Mouse (Mus musculus): ENCODE data around the gene Snrnp35. TPM values are rescaled to one million over a fixed set of nuclear protein-coding genes. Genes with fewer than 3 reads are reported as not detected.
"Not testable (repeated sequence)": the region's sequence is repeated elsewhere in the genome, so short reads cannot be mapped to it uniquely, and the experiment has no call there.

The Snrnp35 gene
- polyA plus RNA-seq, 1 experiment from 2014 or later, result 21.9 TPM

- Histone ChIP-seq H3K27me3 (replicated peaks; ENCODE audit: control insufficient read depth, insufficient read depth, low read length) (no peaks in the 10 kb centered on the region), H3K27ac (ENCODE audit: low read depth, low read length) (no peak overlapping the region), H3K4me2 (ENCODE audit: low read length) (no peak overlapping the region), H3K4me3 (ENCODE audit: low read length) (no peak overlapping the region), H3K9me3 (ENCODE audit: control insufficient read depth, low read length) (no peaks in the 10 kb centered on the region), H3K4me1 (ENCODE audit: control insufficient read depth, insufficient read depth, low read depth, low read length) (no peaks in the 10 kb centered on the region), H3K36me3 (ENCODE audit: control insufficient read depth, insufficient read depth, low read length) (peaks cover 3% of the 10 kb centered on the region; the same call in 1 of the 2 replicates), H3K9ac (ENCODE audit: low read depth, low read length) (no peak overlapping the region)
- 89% methylated on average over 11 of the region's 11 CpGs for WGBS
- no peak for ATAC-seq
These were observed 10.5 kb downstream of the Snrnp35 start for GRCm38 (mm10) chr5:124493455-124493854.

- no peak for ATAC-seq
- Histone ChIP-seq H3K9ac (ENCODE audit: low read depth, low read length) (no peak overlapping the region), H3K36me3 (ENCODE audit: control insufficient read depth, insufficient read depth, low read length) (peaks cover 3% of the 10 kb centered on the region), H3K27me3 (replicated peaks; ENCODE audit: control insufficient read depth, insufficient read depth, low read length) (no peaks in the 10 kb centered on the region), H3K27ac (ENCODE audit: low read depth, low read length) (no peak overlapping the region), H3K4me2 (ENCODE audit: low read length) (no peak overlapping the region), H3K4me3 (ENCODE audit: low read length) (no peak overlapping the region), H3K9me3 (ENCODE audit: control insufficient read depth, low read length) (no peaks in the 10 kb centered on the region), H3K4me1 (ENCODE audit: control insufficient read depth, insufficient read depth, low read depth, low read length) (no peaks in the 10 kb centered on the region)
- WGBS, result 46% methylated on average over 7 of the region's 7 CpGs
These were observed 12.6 kb downstream of the Snrnp35 start for GRCm38 (mm10) chr5:124495547-124495946.

- Histone ChIP-seq H3K4me3 (ENCODE audit: low read length) (no peak overlapping the region), H3K27ac (ENCODE audit: low read depth, low read length) (no peak overlapping the region), H3K4me2 (ENCODE audit: low read length) (no peak overlapping the region), H3K36me3 (ENCODE audit: control insufficient read depth, insufficient read depth, low read length) (no peaks in the 10 kb centered on the region; the same call in none of the 2 replicates), H3K27me3 (replicated peaks; ENCODE audit: control insufficient read depth, insufficient read depth, low read length) (no peaks in the 10 kb centered on the region), H3K9ac (ENCODE audit: low read depth, low read length) (no peak overlapping the region), H3K9me3 (ENCODE audit: control insufficient read depth, low read length) (no peaks in the 10 kb centered on the region), H3K4me1 (ENCODE audit: control insufficient read depth, insufficient read depth, low read depth, low read length) (no peaks in the 10 kb centered on the region)
- WGBS, result 75% methylated on average over 15 of the region's 15 CpGs
- no peak for ATAC-seq
These were observed 13.9 kb downstream of the Snrnp35 start for GRCm38 (mm10) chr5:124496614-124497514.

GRCm38 (mm10) chr5:124498221-124498876 lies 15.4 kb downstream of the Snrnp35 start:
- 72% methylated on average over 9 of the region's 9 CpGs for WGBS
- H3K9me3 ChIP-seq (ENCODE audit: control insufficient read depth, low read length), result no peaks in the 10 kb centered on the region
- no peak for ATAC-seq

GRCm38 (mm10) chr5:124499001-124499400 lies 16.1 kb downstream of the Snrnp35 start:
- H3K27me3 ChIP-seq (replicated peaks; ENCODE audit: control insufficient read depth, insufficient read depth, low read length), result no peaks in the 10 kb centered on the region
- WGBS, result 30% methylated on average over 5 of the region's 5 CpGs
- H3K4me3 ChIP-seq (ENCODE audit: low read length), result no peak overlapping the region
- no peaks in the 10 kb centered on the region for H3K9me3 ChIP-seq (ENCODE audit: control insufficient read depth, low read length)
- H3K4me2 ChIP-seq (ENCODE audit: low read length), result no peak overlapping the region
- H3K36me3 ChIP-seq (ENCODE audit: control insufficient read depth, insufficient read depth, low read length), result peaks cover 3% of the 10 kb centered on the region
- no peaks in the 10 kb centered on the region for H3K4me1 ChIP-seq (ENCODE audit: control insufficient read depth, insufficient read depth, low read depth, low read length)
- no peak for ATAC-seq
- H3K9ac ChIP-seq (ENCODE audit: low read depth, low read length), result no peak overlapping the region
- H3K27ac ChIP-seq (ENCODE audit: low read depth, low read length), result no peak overlapping the region

More at GRCm38 (mm10) chr5:124498221-124498876, 15.4 kb downstream of the Snrnp35 start:
- Histone ChIP-seq H3K27ac (ENCODE audit: low read depth, low read length) (no peak overlapping the region), H3K4me3 (ENCODE audit: low read length) (no peak overlapping the region), H3K27me3 (replicated peaks; ENCODE audit: control insufficient read depth, insufficient read depth, low read length) (no peaks in the 10 kb centered on the region), H3K36me3 (ENCODE audit: control insufficient read depth, insufficient read depth, low read length) (peaks cover 3% of the 10 kb centered on the region), H3K9ac (ENCODE audit: low read depth, low read length) (no peak overlapping the region), H3K4me1 (ENCODE audit: control insufficient read depth, insufficient read depth, low read depth, low read length) (no peaks in the 10 kb centered on the region), H3K4me2 (ENCODE audit: low read length) (no peak overlapping the region)

GRCm38 (mm10) chr5:124500037-124500436 lies 17.1 kb downstream of the Snrnp35 start:
- not testable (repeated sequence) for H3K9ac ChIP-seq (ENCODE audit: low read depth, low read length); H3K36me3 ChIP-seq (ENCODE audit: control insufficient read depth, insufficient read depth, low read length); H3K4me2 ChIP-seq (ENCODE audit: low read length); H3K4me1 ChIP-seq (ENCODE audit: control insufficient read depth, insufficient read depth, low read depth, low read length); H3K27ac ChIP-seq (ENCODE audit: low read depth, low read length); H3K9me3 ChIP-seq (ENCODE audit: control insufficient read depth, low read length); H3K27me3 ChIP-seq (replicated peaks; ENCODE audit: control insufficient read depth, insufficient read depth, low read length); ATAC-seq; H3K4me3 ChIP-seq (ENCODE audit: low read length)
- WGBS, result 81% methylated on average over 2 of the region's 4 CpGs

GRCm38 (mm10) chr5:124500573-124500972 lies 17.6 kb downstream of the Snrnp35 start:
- Histone ChIP-seq H3K27me3 (replicated peaks; ENCODE audit: control insufficient read depth, insufficient read depth, low read length) (no peaks in the 10 kb centered on the region), H3K4me1 (ENCODE audit: control insufficient read depth, insufficient read depth, low read depth, low read length) (no peaks in the 10 kb centered on the region), H3K9me3 (ENCODE audit: control insufficient read depth, low read length) (no peaks in the 10 kb centered on the region), H3K4me2 (ENCODE audit: low read length) (no peak overlapping the region), H3K4me3 (ENCODE audit: low read length) (no peak overlapping the region), H3K9ac (ENCODE audit: low read depth, low read length) (no peak overlapping the region), H3K27ac (ENCODE audit: low read depth, low read length) (no peak overlapping the region), H3K36me3 (ENCODE audit: control insufficient read depth, insufficient read depth, low read length) (peaks cover 3% of the 10 kb centered on the region)
- WGBS, result 95% methylated on average over 3 of the region's 3 CpGs
- ATAC-seq, result no peak

- H3K4me3 ChIP-seq (ENCODE audit: low read length), result no peak overlapping the region
- 90% methylated on average over 10 of the region's 10 CpGs for WGBS
- H3K9ac ChIP-seq (ENCODE audit: low read depth, low read length), result no peak overlapping the region
- peaks cover 3% of the 10 kb centered on the region for H3K36me3 ChIP-seq (ENCODE audit: control insufficient read depth, insufficient read depth, low read length)
- H3K9me3 ChIP-seq (ENCODE audit: control insufficient read depth, low read length), result no peaks in the 10 kb centered on the region
- H3K27ac ChIP-seq (ENCODE audit: low read depth, low read length), result no peak overlapping the region
- H3K4me1 ChIP-seq (ENCODE audit: control insufficient read depth, insufficient read depth, low read depth, low read length), result no peaks in the 10 kb centered on the region
- no peak for ATAC-seq
- no peaks in the 10 kb centered on the region for H3K27me3 ChIP-seq (replicated peaks; ENCODE audit: control insufficient read depth, insufficient read depth, low read length)
- no peak overlapping the region for H3K4me2 ChIP-seq (ENCODE audit: low read length)
These were observed 18.6 kb downstream of the Snrnp35 start for GRCm38 (mm10) chr5:124501541-124501940.

GRCm38 (mm10) chr5:124503742-124504141 lies 20.8 kb downstream of the Snrnp35 start:
- Histone ChIP-seq H3K4me2 (ENCODE audit: low read length) (no peak overlapping the region), H3K9ac (ENCODE audit: low read depth, low read length) (no peak overlapping the region), H3K27ac (ENCODE audit: low read depth, low read length) (no peak overlapping the region), H3K27me3 (replicated peaks; ENCODE audit: control insufficient read depth, insufficient read depth, low read length) (no peaks in the 10 kb centered on the region), H3K9me3 (ENCODE audit: control insufficient read depth, low read length) (no peaks in the 10 kb centered on the region), H3K4me3 (ENCODE audit: low read length) (no peak overlapping the region), H3K36me3 (ENCODE audit: control insufficient read depth, insufficient read depth, low read length) (peaks cover 3% of the 10 kb centered on the region), H3K4me1 (ENCODE audit: control insufficient read depth, insufficient read depth, low read depth, low read length) (no peaks in the 10 kb centered on the region)
- 74% methylated on average over 14 of the region's 14 CpGs for WGBS
- no peak for ATAC-seq
